Mouse (Mus musculus): Measurements from ENCODE around the gene Cyp4f17. TPM values are rescaled to one million over a fixed set of nuclear protein-coding genes. Genes with fewer than 3 reads are reported as not detected.
"Not testable (repeated sequence)": the region's sequence is repeated elsewhere in the genome, so short reads cannot be mapped to it uniquely, and the experiment has no call there.

Gene Cyp4f17
- polyA plus RNA-seq, 1 experiment from 2014 or later: 5.9 TPM

DNA sequence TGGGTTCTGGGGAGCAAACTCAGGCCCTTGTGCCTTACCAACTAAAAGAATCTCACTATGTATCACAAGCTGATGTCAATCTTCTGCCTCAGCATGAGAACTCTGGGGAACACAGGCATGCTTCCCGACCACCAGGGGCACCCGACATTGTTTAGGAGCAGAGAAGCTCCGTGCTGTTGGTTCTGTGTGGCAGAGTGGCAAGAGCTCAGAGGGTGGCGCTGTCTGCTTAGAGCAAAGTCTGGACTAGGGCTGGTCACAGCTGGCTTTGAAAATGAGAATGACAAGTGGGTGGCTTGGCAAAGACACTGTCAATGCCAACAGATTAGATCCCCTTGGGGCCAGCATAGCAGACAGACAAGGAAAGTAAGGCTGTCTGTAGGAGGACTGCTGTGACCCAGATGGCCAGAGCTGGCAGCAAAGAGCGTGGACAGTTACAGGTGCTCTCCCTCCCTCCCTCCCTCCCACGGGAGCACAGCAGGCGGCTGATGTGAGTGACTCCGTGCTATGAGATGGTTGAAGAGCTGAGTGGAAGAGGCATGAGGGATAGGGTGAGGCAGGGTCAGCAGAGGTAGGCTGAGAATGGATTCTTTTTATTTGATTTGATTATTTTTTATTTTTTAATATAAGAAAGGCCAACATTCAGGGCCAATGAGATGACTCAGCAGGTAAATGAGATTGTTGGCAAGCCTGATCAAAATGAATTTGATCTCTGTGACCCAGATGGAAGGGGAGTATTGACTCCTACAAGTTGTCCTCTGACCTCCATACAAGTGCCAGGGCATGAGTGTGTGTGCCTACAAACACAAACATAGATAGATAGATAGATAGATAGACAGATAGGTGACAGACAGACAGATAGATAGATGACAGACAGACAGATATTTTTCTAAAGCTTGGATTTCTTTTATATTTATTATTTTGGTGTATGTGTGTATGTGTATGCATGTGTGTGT is 26.0 kb upstream of the Cyp4f17 start:
- TF ChIP-seq CTCF (IDR thresholded peaks at IDR 0.05; ENCODE audit: low read depth): peak; percentile 55
- Histone ChIP-seq H3K9me3 (ENCODE audit: low read depth, low read length) (no peaks in the 10 kb centered on the region), H3K4me2 (no peak overlapping the region), H3K9ac (no peak overlapping the region), H3K4me1 (ENCODE audit: insufficient read depth) (no peaks in the 10 kb centered on the region), H3K36me3 (ENCODE audit: insufficient read depth) (no peaks in the 10 kb centered on the region), H3K27me3 (ENCODE audit: insufficient read depth, low read length) (peaks cover 6% of the 10 kb centered on the region; the same call in 1 of the 2 replicates), H3K27ac (ENCODE audit: low read depth) (no peak overlapping the region), H3K4me3 (ENCODE audit: low read depth, low read length) (no peak overlapping the region)
- DNase-seq: peak; percentile 26
- WGBS: 15% methylated on average over 8 of the region's 8 CpGs
- ATAC-seq (ENCODE audit: insufficient read depth): no peak

DNA sequence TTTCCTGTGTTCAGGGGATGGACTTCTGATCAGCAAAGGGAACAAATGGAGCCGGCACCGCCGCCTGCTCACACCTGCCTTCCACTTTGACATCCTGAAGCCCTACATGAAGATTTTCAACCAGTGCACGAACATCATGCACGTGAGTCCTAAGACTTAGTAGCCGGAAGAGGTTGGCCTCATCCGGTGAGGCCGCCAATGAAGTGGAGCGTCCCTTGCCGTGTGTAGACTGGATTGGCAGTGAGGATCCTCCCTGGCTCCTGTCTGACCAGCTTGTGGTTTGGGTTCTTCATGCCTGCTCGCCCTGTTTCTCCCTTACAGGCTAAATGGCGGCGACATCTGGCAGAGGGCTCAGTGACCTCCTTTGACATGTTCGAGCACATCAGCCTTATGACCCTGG is 24.1 kb upstream of the Cyp4f17 start:
- no peak overlapping the region for H3K4me3 ChIP-seq (ENCODE audit: low read depth, low read length)
- no peaks in the 10 kb centered on the region for H3K4me1 ChIP-seq (ENCODE audit: insufficient read depth)
- DNase-seq (no peak), ATAC-seq (ENCODE audit: insufficient read depth) (no peak)
- no peak for TF ChIP-seq CTCF (IDR thresholded peaks at IDR 0.05; ENCODE audit: low read depth)
- no peak overlapping the region for H3K4me2 ChIP-seq
- no peak overlapping the region for H3K9ac ChIP-seq
- no peaks in the 10 kb centered on the region for H3K36me3 ChIP-seq (ENCODE audit: insufficient read depth)
- no peak overlapping the region for H3K27ac ChIP-seq (ENCODE audit: low read depth)
- peaks cover 6% of the 10 kb centered on the region; the same call in 1 of the 2 replicates for H3K27me3 ChIP-seq (ENCODE audit: insufficient read depth, low read length)
- no peaks in the 10 kb centered on the region for H3K9me3 ChIP-seq (ENCODE audit: low read depth, low read length)
- 67% methylated on average over 14 of the region's 14 CpGs for WGBS

DNA sequence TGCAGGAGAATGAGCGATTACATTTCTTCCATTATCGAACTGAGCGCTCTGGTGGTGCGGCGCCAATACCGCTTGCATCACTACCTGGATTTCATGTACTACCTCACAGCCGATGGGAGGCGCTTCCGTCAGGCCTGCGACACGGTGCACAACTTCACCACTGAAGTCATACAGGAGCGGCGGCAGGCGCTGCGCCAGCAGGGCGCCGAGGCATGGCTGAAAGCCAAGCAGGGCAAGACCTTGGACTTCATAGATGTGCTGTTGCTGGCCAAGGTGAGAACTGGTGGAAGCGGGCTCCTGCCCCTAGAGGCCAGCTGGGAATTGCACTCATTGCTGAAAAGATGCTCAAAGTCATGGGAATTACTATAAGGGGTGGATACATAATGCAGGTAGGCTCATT is 22.6 kb upstream of the Cyp4f17 start:
- TF ChIP-seq CTCF (IDR thresholded peaks at IDR 0.05; ENCODE audit: low read depth): peak; percentile 79
- no peak overlapping the region for H3K4me3 ChIP-seq (ENCODE audit: low read depth, low read length)
- H3K36me3 ChIP-seq (ENCODE audit: insufficient read depth): no peaks in the 10 kb centered on the region
- ATAC-seq (ENCODE audit: insufficient read depth): peak; percentile 41; the same call in 1 of the 2 replicates
- H3K9me3 ChIP-seq (ENCODE audit: low read depth, low read length): no peaks in the 10 kb centered on the region
- peak overlapping the region; percentile 40 for H3K4me2 ChIP-seq
- peak; percentile 80 for DNase-seq
- H3K9ac ChIP-seq: no peak overlapping the region
- H3K27me3 ChIP-seq (ENCODE audit: insufficient read depth, low read length): peaks cover 6% of the 10 kb centered on the region; the same call in 1 of the 2 replicates
- no peak overlapping the region for H3K27ac ChIP-seq (ENCODE audit: low read depth)
- WGBS: 11% methylated on average over 18 of the region's 18 CpGs
- H3K4me1 ChIP-seq (ENCODE audit: insufficient read depth): no peaks in the 10 kb centered on the region

DNA sequence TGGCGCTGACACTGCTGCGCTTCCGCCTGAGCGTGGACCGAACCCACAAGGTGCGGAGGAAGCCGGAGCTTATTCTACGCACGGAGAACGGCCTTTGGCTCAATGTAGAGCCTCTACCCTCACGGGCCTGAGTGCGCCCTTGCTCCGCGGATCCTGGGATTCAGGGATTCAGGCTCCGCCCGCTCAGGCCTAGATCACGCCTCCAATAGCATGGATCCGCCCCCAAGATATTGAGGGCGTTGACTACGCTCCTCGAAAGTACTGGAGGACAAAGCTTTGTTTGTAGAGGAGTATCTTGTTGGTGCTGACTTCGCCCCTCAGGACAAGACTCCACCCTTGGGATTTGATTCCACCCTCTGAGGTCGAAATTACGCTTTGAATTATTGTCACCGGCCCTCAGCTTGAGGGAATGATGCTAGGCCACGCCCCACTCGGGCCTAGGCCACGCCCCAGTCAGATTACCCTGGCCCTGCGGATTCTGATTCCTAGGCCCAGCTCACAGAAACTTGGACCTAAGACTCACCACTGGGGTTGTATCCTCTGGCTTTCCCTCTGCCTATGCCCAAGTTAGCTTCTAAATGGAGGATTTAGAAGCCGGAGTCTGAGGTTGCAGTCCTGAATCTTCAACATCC is 13.4 kb upstream of the Cyp4f17 start:
- ATAC-seq (ENCODE audit: insufficient read depth): peak; percentile 90
- no peak for TF ChIP-seq CTCF (IDR thresholded peaks at IDR 0.05; ENCODE audit: low read depth)
- Histone ChIP-seq H3K4me2 (peak overlapping the region; percentile 62), H3K4me1 (ENCODE audit: insufficient read depth) (peaks cover 4% of the 10 kb centered on the region; the same call in 1 of the 2 replicates), H3K4me3 (ENCODE audit: low read depth, low read length) (peak overlapping the region; percentile 31), H3K36me3 (ENCODE audit: insufficient read depth) (no peaks in the 10 kb centered on the region), H3K9me3 (ENCODE audit: low read depth, low read length) (no peaks in the 10 kb centered on the region; the same call in 1 of the 2 replicates), H3K9ac (peak overlapping the region; percentile 47), H3K27me3 (ENCODE audit: insufficient read depth, low read length) (no peaks in the 10 kb centered on the region), H3K27ac (ENCODE audit: low read depth) (no peak overlapping the region)
- WGBS: 10% methylated on average over 30 of the region's 30 CpGs
- DNase-seq: peak; percentile 83

DNA sequence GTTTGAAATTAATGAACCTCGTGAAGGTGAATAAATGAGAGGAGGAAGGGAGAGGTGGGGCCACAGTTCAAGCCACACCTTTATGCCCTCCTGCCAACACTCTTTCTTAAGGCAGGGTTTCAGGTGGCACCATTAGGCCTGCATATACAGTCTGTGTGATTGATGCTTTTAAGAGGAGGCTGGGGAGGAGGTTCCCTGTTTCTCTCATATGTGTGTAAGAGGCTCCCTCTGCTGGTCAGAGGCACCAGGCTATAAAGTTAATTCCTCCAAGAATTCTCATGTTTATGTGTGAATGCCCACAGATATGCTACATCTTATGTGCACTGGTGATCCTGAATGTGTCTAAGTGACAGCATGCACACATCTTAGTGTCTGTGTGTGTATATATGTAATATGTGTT is 11.2 kb upstream of the Cyp4f17 start:
- Histone ChIP-seq H3K36me3 (ENCODE audit: insufficient read depth) (no peaks in the 10 kb centered on the region), H3K9ac (no peak overlapping the region), H3K27ac (ENCODE audit: low read depth) (no peak overlapping the region), H3K4me2 (no peak overlapping the region), H3K27me3 (ENCODE audit: insufficient read depth, low read length) (no peaks in the 10 kb centered on the region), H3K9me3 (ENCODE audit: low read depth, low read length) (no peaks in the 10 kb centered on the region; the same call in 1 of the 2 replicates), H3K4me3 (ENCODE audit: low read depth, low read length) (no peak overlapping the region), H3K4me1 (ENCODE audit: insufficient read depth) (peaks cover 4% of the 10 kb centered on the region; the same call in 1 of the 2 replicates)
- peak; percentile 81 for TF ChIP-seq CTCF (IDR thresholded peaks at IDR 0.05; ENCODE audit: low read depth)
- WGBS: 43% methylated on average over 1 of the region's 1 CpGs
- peak; percentile 51; the same call in 1 of the 2 replicates for ATAC-seq (ENCODE audit: insufficient read depth)
- DNase-seq: peak; percentile 88

DNA sequence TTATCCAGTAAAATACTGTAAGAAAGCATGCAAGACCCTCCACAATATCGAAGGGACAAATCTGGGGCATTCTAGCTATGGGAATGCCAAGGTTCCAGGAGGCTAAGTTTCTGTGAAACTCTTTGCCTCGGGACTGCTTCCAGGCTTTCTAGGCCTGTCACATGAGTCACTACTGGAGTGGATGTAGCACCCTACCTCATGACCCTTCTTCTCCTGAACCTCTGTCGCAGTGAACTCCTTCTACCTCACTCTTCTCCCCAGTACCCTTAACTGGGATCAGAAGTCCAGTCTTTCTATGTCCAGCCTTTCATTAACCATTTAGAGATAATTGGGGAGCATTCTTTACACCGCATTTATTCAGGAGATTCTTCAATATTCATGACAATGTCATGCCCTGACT is 5.3 kb upstream of the Cyp4f17 start:
- H3K27ac ChIP-seq (ENCODE audit: low read depth); H3K9me3 ChIP-seq (ENCODE audit: low read depth, low read length); H3K27me3 ChIP-seq (ENCODE audit: insufficient read depth, low read length); H3K4me2 ChIP-seq; H3K36me3 ChIP-seq (ENCODE audit: insufficient read depth); DNase-seq; H3K4me1 ChIP-seq (ENCODE audit: insufficient read depth); H3K9ac ChIP-seq; H3K4me3 ChIP-seq (ENCODE audit: low read depth, low read length); ATAC-seq (ENCODE audit: insufficient read depth): not testable (repeated sequence)
- 78% methylated on average over 4 of the region's 4 CpGs for WGBS

DNA sequence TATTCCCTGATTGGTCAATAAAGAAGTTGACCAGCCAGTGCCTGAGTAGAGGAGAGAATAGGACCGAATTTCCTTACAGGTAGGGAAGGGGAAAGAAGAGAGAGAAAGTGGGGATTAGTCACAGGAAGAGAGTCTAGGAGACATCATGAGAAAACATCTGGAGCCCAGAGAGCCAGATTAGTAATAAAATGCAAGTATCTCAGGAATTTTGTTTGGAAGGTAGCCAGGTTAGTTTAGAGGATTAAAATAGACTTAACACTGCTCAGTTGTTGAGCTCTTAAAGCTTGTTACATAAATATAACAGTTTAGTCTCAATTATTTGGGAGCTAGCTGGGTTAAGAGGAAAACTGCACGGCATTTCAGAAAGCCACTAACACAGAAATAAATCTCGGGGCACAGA is 4.8 kb upstream of the Cyp4f17 start:
- no peaks in the 10 kb centered on the region for H3K36me3 ChIP-seq (ENCODE audit: insufficient read depth)
- no peaks in the 10 kb centered on the region for H3K27me3 ChIP-seq (ENCODE audit: insufficient read depth, low read length)
- H3K4me1 ChIP-seq (ENCODE audit: insufficient read depth): no peaks in the 10 kb centered on the region
- no peaks in the 10 kb centered on the region; the same call in 1 of the 2 replicates for H3K9me3 ChIP-seq (ENCODE audit: low read depth, low read length)
- no peak for TF ChIP-seq CTCF (IDR thresholded peaks at IDR 0.05; ENCODE audit: low read depth)
- H3K9ac ChIP-seq: no peak overlapping the region
- no peak overlapping the region for H3K27ac ChIP-seq (ENCODE audit: low read depth)
- no peak overlapping the region for H3K4me2 ChIP-seq
- WGBS: 66% methylated on average over 3 of the region's 3 CpGs
- ATAC-seq (ENCODE audit: insufficient read depth) (no peak), DNase-seq (peak; percentile 44)
- no peak overlapping the region for H3K4me3 ChIP-seq (ENCODE audit: low read depth, low read length)

Measured in lung, embryonic 14.5 days (tissue).